Mouse (Mus musculus) heart, adult 2 months (tissue): ENCODE data around the gene Kdm4b.

ENCODE experiments used
- CTCF ChIP-seq: fragments of 200-600 bp; IDR thresholded peaks from 2 replicates; pipeline ENCODE4 v1.8.1; 2022; ENCODE audit warnings: antibody characterized with exemption, mild to moderate bottlenecking, moderate library complexity
- EP300 ChIP-seq: fragments of 200-500 bp; IDR thresholded peaks from 2 replicates; pipeline ENCODE4 v1.6.1; 2011; ENCODE audit warnings: low read depth, low read length, control low read depth; ENCODE audit not compliant: insufficient read depth

GRCm38 (mm10) chr17:56325450-56326152 is at the start of gene Kdm4b:
- TF ChIP-seq CTCF (no peak), EP300 (0 out of 2 replicates have a peak, but pooled peaks have one; percentile 49)
